Mouse (Mus musculus) left cerebral cortex, adult 9 months (tissue): ENCODE measurements around the gene Fndc1.

Experiments used
- DNase-seq, 2 experiments: peaks; one replicate each; pipeline ENCODE4 v3.0.0; 2022; ENCODE audit warnings: low spot score in 2 of 2

Fndc1 gene

GRCm38 (mm10) chr17:7690271-7690670, 136.8 kb downstream of the Fndc1 start:
- no peak for DNase-seq
